Mouse (Mus musculus) embryonic facial prominence, embryonic 14.5 days (tissue): ENCODE measurements around the gene Ptrh1. TPM values are rescaled to one million over a fixed set of nuclear protein-coding genes. Genes with fewer than 3 reads are reported as not detected.

Source experiments
- ATAC-seq: fragments of 200-750 bp; cut with Nextera tagmentation; 2 replicates; pipeline ENCODE4 v1.8.0; 2017; ENCODE audit warnings: low read depth, moderate number of reproducible peaks, moderate TSS enrichment
- DNase-seq: peaks from one replicate; pipeline ENCODE4 v3.0.0-alpha.2; 2015; ENCODE audit warnings: low spot score
- H3K27ac ChIP-seq: fragments of 300-500 bp; sonication (generic); replicated peaks from 2 replicates; pipeline ENCODE4 v1.5.1; 2014; ENCODE audit warnings: low read depth, mild to moderate bottlenecking, low read length, moderate library complexity
- H3K27me3 ChIP-seq: fragments of 300-500 bp; sonication (generic); replicated peaks from 2 replicates; pipeline ENCODE4 v1.6.1; 2014; ENCODE audit warnings: low read length; ENCODE audit not compliant: control insufficient read depth, insufficient read depth
- H3K36me3 ChIP-seq: fragments of 300-500 bp; sonication (generic); 2 replicates; pipeline ENCODE4 v1.6.1; 2014; ENCODE audit warnings: low read length, mixed read lengths; ENCODE audit not compliant: control insufficient read depth, insufficient read depth
- H3K4me1 ChIP-seq: fragments of 300-500 bp; sonication (generic); 2 replicates; pipeline ENCODE4 v1.6.1; 2014; ENCODE audit warnings: antibody characterized with exemption, low read length; ENCODE audit not compliant: control insufficient read depth, insufficient read depth
- H3K4me2 ChIP-seq: fragments of 300-500 bp; sonication (generic); 2 replicates; pipeline ENCODE4 v1.6.1; 2014; ENCODE audit warnings: low read depth, mild to moderate bottlenecking, low read length, moderate library complexity, mixed read lengths
- H3K4me3 ChIP-seq: fragments of 300-500 bp; sonication (generic); 2 replicates; pipeline ENCODE4 v1.5.1; 2014; ENCODE audit warnings: low read depth, mild to moderate bottlenecking, low read length
- H3K9ac ChIP-seq: fragments of 300-500 bp; sonication (generic); 2 replicates; pipeline ENCODE4 v1.6.1; 2014; ENCODE audit warnings: low read depth, mild to moderate bottlenecking, low read length, moderate library complexity, mixed read lengths
- H3K9me3 ChIP-seq: fragments of 300-500 bp; sonication (generic); 2 replicates; pipeline ENCODE4 v1.6.1; 2016; ENCODE audit warnings: low read length; ENCODE audit not compliant: control insufficient read depth
- WGBS: fragments of 180-500 bp; shearing (Covaris S2); extraction: QIAGEN DNeasy Blood & Tissue Kit; methylation state at CpG from one replicate; pipeline ENCODE4 v1.1.7; 2014; 5-methylcytosine and 5-hydroxymethylcytosine counted together
- polyA plus RNA-seq: library from polyadenylated mRNA; unstranded; fragments of >200 nt; fragmentation: Nextera tagmentation; extraction: Ambion mirVana; gene quantifications from 2 replicates; pipeline ENCODE4 v1.2.1, GENCODE M21; 2014

Ptrh1 gene
- polyA plus RNA-seq, 1 experiment from 2014 or later = 5.2 TPM

- peaks cover 66% of the 10 kb centered on the region for H3K36me3 ChIP-seq
- ATAC-seq = no peak
- WGBS = 71% methylated on average over 7 of the region's 7 CpGs
These were observed 25.4 kb upstream of the Ptrh1 start for GRCm38 (mm10) chr2:32750199-32750598.

GRCm38 (mm10) chr2:32750887-32751664 is 24.5 kb upstream of the Ptrh1 start:
- Histone ChIP-seq H3K9ac (peak overlapping the region; percentile 48), H3K4me2 (peak overlapping the region; percentile 52), H3K36me3 (peaks cover 57% of the 10 kb centered on the region), H3K27me3 (no peaks in the 10 kb centered on the region), H3K9me3 (no peaks in the 10 kb centered on the region), H3K27ac (no peak overlapping the region; the same call in 1 of the 2 replicates), H3K4me1 (no peaks in the 10 kb centered on the region), H3K4me3 (peak overlapping the region; percentile 29)
- 11% methylated on average over 31 of the region's 31 CpGs for WGBS
- peak; percentile 78 for DNase-seq
- peak; percentile 92 for ATAC-seq

More at GRCm38 (mm10) chr2:32750199-32750598, 25.4 kb upstream of the Ptrh1 start:
- Histone ChIP-seq H3K9ac (no peak overlapping the region), H3K27me3 (no peaks in the 10 kb centered on the region), H3K4me2 (no peak overlapping the region), H3K27ac (no peak overlapping the region), H3K9me3 (no peaks in the 10 kb centered on the region), H3K4me3 (no peak overlapping the region), H3K4me1 (no peaks in the 10 kb centered on the region)
- no peak for DNase-seq

- Histone ChIP-seq H3K4me2 (peak overlapping the region; percentile 52), H3K36me3 (peaks cover 51% of the 10 kb centered on the region), H3K4me3 (peak overlapping the region; percentile 29), H3K9ac (peak overlapping the region; percentile 48), H3K27ac (no peak overlapping the region; the same call in 1 of the 2 replicates), H3K9me3 (no peaks in the 10 kb centered on the region), H3K4me1 (no peaks in the 10 kb centered on the region), H3K27me3 (no peaks in the 10 kb centered on the region)
- ATAC-seq = 0 out of 2 replicates have a peak, but pooled peaks have one; percentile 1
- no peak for DNase-seq
- 26% methylated on average over 8 of the region's 10 CpGs for WGBS
These were observed 23.9 kb upstream of the Ptrh1 start for GRCm38 (mm10) chr2:32751665-32752033.

GRCm38 (mm10) chr2:32752181-32752580 is 23.4 kb upstream of the Ptrh1 start:
- no peak overlapping the region for H3K4me3 ChIP-seq
- WGBS = 80% methylated on average over 10 of the region's 10 CpGs
- DNase-seq = no peak

GRCm38 (mm10) chr2:32756674-32757055 is 18.9 kb upstream of the Ptrh1 start:
- H3K4me2 ChIP-seq = peak overlapping the region; percentile 56
- WGBS = 22% methylated on average over 5 of the region's 6 CpGs
- no peaks in the 10 kb centered on the region for H3K27me3 ChIP-seq
- H3K4me1 ChIP-seq = no peaks in the 10 kb centered on the region
- peaks cover 37% of the 10 kb centered on the region for H3K36me3 ChIP-seq
- H3K4me3 ChIP-seq = peak overlapping the region; percentile 81; the same call in 1 of the 2 replicates
- no peaks in the 10 kb centered on the region for H3K9me3 ChIP-seq
- H3K9ac ChIP-seq = peak overlapping the region; percentile 90; the same call in 1 of the 2 replicates
- ATAC-seq = peak; percentile 11; the same call in 1 of the 2 replicates
- H3K27ac ChIP-seq = peak overlapping the region; percentile 92; the same call in 1 of the 2 replicates
- no peak for DNase-seq

More at GRCm38 (mm10) chr2:32752181-32752580, 23.4 kb upstream of the Ptrh1 start:
- H3K27ac ChIP-seq = no peak overlapping the region
- H3K4me2 ChIP-seq = peak overlapping the region; percentile 52
- no peaks in the 10 kb centered on the region for H3K9me3 ChIP-seq
- no peak for ATAC-seq
- H3K36me3 ChIP-seq = peaks cover 46% of the 10 kb centered on the region
- no peaks in the 10 kb centered on the region for H3K27me3 ChIP-seq
- H3K9ac ChIP-seq = no peak overlapping the region
- no peaks in the 10 kb centered on the region for H3K4me1 ChIP-seq

GRCm38 (mm10) chr2:32757056-32757845 is 18.3 kb upstream of the Ptrh1 start, which contains the start of gene Tor2a:
Tor2a (plus strand) TSS chr2:32757234.
- Histone ChIP-seq H3K9me3 (no peaks in the 10 kb centered on the region), H3K27me3 (no peaks in the 10 kb centered on the region), H3K27ac (peak within 1 kb of the TSS; percentile 92), H3K36me3 (peaks cover 43% of the 10 kb centered on the region), H3K4me2 (peak within 1 kb of the TSS; percentile 56), H3K4me3 (peak within 1 kb of the TSS; percentile 81), H3K9ac (peak within 1 kb of the TSS; percentile 90), H3K4me1 (no peaks in the 10 kb centered on the region)
- WGBS = under 1% methylated on average over 42 of the region's 66 CpGs
- DNase-seq = peak; percentile 99
- ATAC-seq = peak; percentile 96

- 70% methylated on average over 8 of the region's 8 CpGs for WGBS
- Histone ChIP-seq H3K4me1 (no peaks in the 10 kb centered on the region), H3K9me3 (no peaks in the 10 kb centered on the region), H3K4me3 (no peak overlapping the region), H3K27ac (no peak overlapping the region), H3K36me3 (peaks cover 38% of the 10 kb centered on the region), H3K9ac (no peak overlapping the region), H3K4me2 (no peak overlapping the region; the same call in 1 of the 2 replicates), H3K27me3 (no peaks in the 10 kb centered on the region)
- DNase-seq = no peak
- no peak for ATAC-seq
These were observed 17.1 kb upstream of the Ptrh1 start for GRCm38 (mm10) chr2:32758503-32758902.

- Histone ChIP-seq H3K9me3 (no peaks in the 10 kb centered on the region), H3K9ac (no peak overlapping the region), H3K4me1 (no peaks in the 10 kb centered on the region), H3K36me3 (peaks cover 36% of the 10 kb centered on the region), H3K4me2 (no peak overlapping the region), H3K27ac (no peak overlapping the region), H3K4me3 (no peak overlapping the region), H3K27me3 (no peaks in the 10 kb centered on the region)
- WGBS = 92% methylated on average over 2 of the region's 2 CpGs
- no peak for DNase-seq
- no peak for ATAC-seq
These were observed 16.6 kb upstream of the Ptrh1 start for GRCm38 (mm10) chr2:32759001-32759400.
